Mouse (Mus musculus): ENCODE data around the gene 1700012B09Rik.

1700012B09Rik gene

GRCm38 (mm10) chr9:14770803-14771471 is at the start of gene 1700012B09Rik:
Gene 1700012B09Rik (minus strand): TSS chr9:14771030.
- in situ Hi-C loops (cut with MboI; ENCODE audit: unreplicated experiment in 2 of 2) = loop anchor here (5.0 to 25.0 kb wide), 7 partner anchors 246 to 1116 kb away; partner anchors contain the start of gene Smco4 (in 1 of the 2)

- in situ Hi-C loops (cut with MboI; ENCODE audit: unreplicated experiment in 2 of 2) = no loop called here
Observed at GRCm38 (mm10) chr9:14810111-14810510, 39.3 kb upstream of the 1700012B09Rik start.

- in situ Hi-C loops (cut with MboI; ENCODE audit: unreplicated experiment in 2 of 2) = no loop called here
Observed at GRCm38 (mm10) chr9:14806786-14807185, 36.0 kb upstream of the 1700012B09Rik start.

GRCm38 (mm10) chr9:14805714-14806113 is 34.9 kb upstream of the 1700012B09Rik start:
- in situ Hi-C loops (cut with MboI; ENCODE audit: unreplicated experiment in 2 of 2) = no loop called here

GRCm38 (mm10) chr9:14787356-14787755 is 16.5 kb upstream of the 1700012B09Rik start:
- in situ Hi-C loops (cut with MboI; ENCODE audit: unreplicated experiment in 2 of 2) = loop anchor here in 1 of 2 experiments (10.0 to 25.0 kb wide), 2 partner anchors 497 to 700 kb away; partner anchors contain the start of gene Smco4

GRCm38 (mm10) chr9:14784039-14785002 is 13.5 kb upstream of the 1700012B09Rik start, which contains the start of the genes Mre11a and Ankrd49:
Gene Mre11a (plus strand): TSS chr9:14784654.
Gene Ankrd49 (minus strand): TSS chr9:14784856.
- in situ Hi-C loops (cut with MboI; ENCODE audit: unreplicated experiment in 2 of 2) = loop anchor here in 1 of 2 experiments (10.0 to 25.0 kb wide), 2 partner anchors 500 to 703 kb away; partner anchors contain the start of gene Smco4

- in situ Hi-C loops (cut with MboI; ENCODE audit: unreplicated experiment in 2 of 2) = loop anchor here (5.0 to 25.0 kb wide), 4 partner anchors 386 to 716 kb away; partner anchors contain the start of gene Smco4 (in 2 of the 2)
Observed at GRCm38 (mm10) chr9:14778341-14778740, 7.5 kb upstream of the 1700012B09Rik start.

GRCm38 (mm10) chr9:14773813-14774212 is 3.0 kb upstream of the 1700012B09Rik start:
- in situ Hi-C loops (cut with MboI; ENCODE audit: unreplicated experiment in 2 of 2) = loop anchor here (5.0 to 25.0 kb wide), 7 partner anchors 243 to 1113 kb away; partner anchors contain the start of gene Smco4 (in 1 of the 2)

GRCm38 (mm10) chr9:14772074-14772473 is 1.2 kb upstream of the 1700012B09Rik start:
- in situ Hi-C loops (cut with MboI; ENCODE audit: unreplicated experiment in 2 of 2) = loop anchor here (5.0 to 25.0 kb wide), 7 partner anchors 245 to 1115 kb away; partner anchors contain the start of gene Smco4 (in 1 of the 2)

- in situ Hi-C loops (cut with MboI; ENCODE audit: unreplicated experiment in 2 of 2) = loop anchor here (5.0 to 25.0 kb wide), 8 partner anchors 247 to 1117 kb away; partner anchors contain the start of gene Smco4 (in 1 of the 2)
Observed at GRCm38 (mm10) chr9:14769811-14770210, 1.0 kb downstream of the 1700012B09Rik start.

GRCm38 (mm10) chr9:14764765-14765164 is 6.1 kb downstream of the 1700012B09Rik start:
- in situ Hi-C loops (cut with MboI; ENCODE audit: unreplicated experiment in 2 of 2) = loop anchor here (5.0 to 25.0 kb wide), 5 partner anchors 247 to 1123 kb away; no protein-coding TSS in a partner anchor

- in situ Hi-C loops (cut with MboI; ENCODE audit: unreplicated experiment in 2 of 2) = loop anchor here in 1 of 2 experiments (25.0 kb wide), 3 partner anchors 778 to 1128 kb away; no protein-coding TSS in a partner anchor
Observed at GRCm38 (mm10) chr9:14759261-14759660, 11.6 kb downstream of the 1700012B09Rik start.

- in situ Hi-C loops (cut with MboI; ENCODE audit: unreplicated experiment in 2 of 2) = loop anchor here in 1 of 2 experiments (25.0 kb wide), 3 partner anchors 779 to 1129 kb away; no protein-coding TSS in a partner anchor
Observed at GRCm38 (mm10) chr9:14758590-14758989, 12.2 kb downstream of the 1700012B09Rik start.

- in situ Hi-C loops (cut with MboI; ENCODE audit: unreplicated experiment in 2 of 2) = loop anchor here in 1 of 2 experiments (25.0 kb wide), 3 partner anchors 783 to 1133 kb away; no protein-coding TSS in a partner anchor
Observed at GRCm38 (mm10) chr9:14754469-14754868, 16.4 kb downstream of the 1700012B09Rik start.

GRCm38 (mm10) chr9:14753947-14754346 is 16.9 kb downstream of the 1700012B09Rik start:
- in situ Hi-C loops (cut with MboI; ENCODE audit: unreplicated experiment in 2 of 2) = loop anchor here in 1 of 2 experiments (25.0 kb wide), 3 partner anchors 783 to 1133 kb away; no protein-coding TSS in a partner anchor

GRCm38 (mm10) chr9:14752001-14752522 is 18.8 kb downstream of the 1700012B09Rik start, which contains the start of gene Fut4:
Gene Fut4 (minus strand): TSS chr9:14752393.
- in situ Hi-C loops (cut with MboI; ENCODE audit: unreplicated experiment in 2 of 2) = loop anchor here in 1 of 2 experiments (25.0 kb wide), 3 partner anchors 785 to 1135 kb away; no protein-coding TSS in a partner anchor

GRCm38 (mm10) chr9:14751503-14752000 is 19.3 kb downstream of the 1700012B09Rik start:
- in situ Hi-C loops (cut with MboI; ENCODE audit: unreplicated experiment in 2 of 2) = loop anchor here in 1 of 2 experiments (25.0 kb wide), 3 partner anchors 786 to 1136 kb away; no protein-coding TSS in a partner anchor

GRCm38 (mm10) chr9:14750901-14751502 is 19.8 kb downstream of the 1700012B09Rik start:
- in situ Hi-C loops (cut with MboI; ENCODE audit: unreplicated experiment in 2 of 2) = loop anchor here in 1 of 2 experiments (25.0 kb wide), 3 partner anchors 786 to 1136 kb away; no protein-coding TSS in a partner anchor

Measured in v-Abl transformed pro-B cells (cell line).